Mouse (Mus musculus) left cerebral cortex, postnatal 10 days (tissue): ENCODE results near the gene Twsg1. TPM values are rescaled to one million over a fixed set of nuclear protein-coding genes. Genes with fewer than 3 reads are reported as not detected.

ENCODE experiments used
- DNase-seq, 2 experiments: peaks; one replicate each; pipeline ENCODE4 v3.0.0; 2021 to 2022; ENCODE audit warnings: low spot score in 2 of 2, mixed read lengths in 1 of 2; ENCODE audit errors: extremely low spot score in 1 of 2
- intact Hi-C: fragments of 180-260 bp; cut with DNase I; formaldehyde crosslinking; loops from one replicate; pipeline ENCODE4 v1.15.1; 2025
- total RNA-seq, 2 experiments: library from RNA; stranded (reverse); gene quantifications; 2 replicates each; pipeline ENCODE4 v1.2.3; 2021

The Twsg1 gene
- total RNA-seq, 2 experiments from 2014 or later, result 25.6 to 27.4 TPM

GRCm38 (mm10) chr17:65905241-65905640 lies 45.8 kb downstream of the Twsg1 start:
- intact Hi-C loops, result no loop called here
- DNase-seq, result no peak

GRCm38 (mm10) chr17:65903826-65904225 lies 47.2 kb downstream of the Twsg1 start:
- intact Hi-C loops, result no loop called here
- DNase-seq, result no peak

- intact Hi-C loops, result no loop called here
- DNase-seq, result no peak
Observed at GRCm38 (mm10) chr17:65903011-65903410, 48.0 kb downstream of the Twsg1 start.

GRCm38 (mm10) chr17:65902281-65902680 lies 48.7 kb downstream of the Twsg1 start:
- DNase-seq, result no peak
- intact Hi-C loops, result no loop called here

- no peak for DNase-seq
- intact Hi-C loops, result no loop called here
Observed at GRCm38 (mm10) chr17:65896016-65896415, 55.0 kb downstream of the Twsg1 start.

GRCm38 (mm10) chr17:65889476-65889875 lies 61.5 kb downstream of the Twsg1 start:
- no peak for DNase-seq
- intact Hi-C loops, result loop anchor here (5.0 kb wide), 1 partner anchor 58 kb away; no protein-coding TSS in a partner anchor

GRCm38 (mm10) chr17:65886571-65886970 lies 64.5 kb downstream of the Twsg1 start:
- intact Hi-C loops, result loop anchor here (5.0 kb wide), 1 partner anchor 61 kb away; no protein-coding TSS in a partner anchor

GRCm38 (mm10) chr17:65885697-65886529 lies 65.1 kb downstream of the Twsg1 start, which contains the start of gene Ralbp1:
TSS of gene Ralbp1 (minus strand) at chr17:65885798.
- peak in 1 of 2 experiments; percentile 40 for DNase-seq
- intact Hi-C loops, result loop anchor here (5.0 kb wide), 1 partner anchor 61 kb away; no protein-coding TSS in a partner anchor

More at GRCm38 (mm10) chr17:65886571-65886970, 64.5 kb downstream of the Twsg1 start:
- DNase-seq, result no peak

GRCm38 (mm10) chr17:65885398-65885696 lies 65.7 kb downstream of the Twsg1 start:
- peak in 1 of 2 experiments; percentile 55 for DNase-seq
- intact Hi-C loops, result loop anchor here (5.0 kb wide), 1 partner anchor 62 kb away; no protein-coding TSS in a partner anchor

- peak; percentile 99 for DNase-seq
- intact Hi-C loops, result loop anchor here (5.0 kb wide), 1 partner anchor 62 kb away; no protein-coding TSS in a partner anchor
Observed at GRCm38 (mm10) chr17:65884691-65885397, 66.2 kb downstream of the Twsg1 start.

- peak in 1 of 2 experiments; percentile 15 for DNase-seq
- intact Hi-C loops, result no loop called here
Observed at GRCm38 (mm10) chr17:65884061-65884669, 66.9 kb downstream of the Twsg1 start.

- intact Hi-C loops, result no loop called here
- no peak for DNase-seq
Observed at GRCm38 (mm10) chr17:65877026-65877425, 74.0 kb downstream of the Twsg1 start.

GRCm38 (mm10) chr17:65873834-65874233 lies 77.2 kb downstream of the Twsg1 start:
- intact Hi-C loops, result loop anchor here (5.0 kb wide), 1 partner anchor 78 kb away; the partner anchor contains the start of gene Twsg1
- no peak for DNase-seq

- DNase-seq, result no peak
- intact Hi-C loops, result loop anchor here (5.0 kb wide), 1 partner anchor 79 kb away; the partner anchor contains the start of gene Twsg1
Observed at GRCm38 (mm10) chr17:65873156-65873555, 77.9 kb downstream of the Twsg1 start.

GRCm38 (mm10) chr17:65872652-65873051 lies 78.4 kb downstream of the Twsg1 start:
- intact Hi-C loops, result loop anchor here (5.0 kb wide), 1 partner anchor 80 kb away; the partner anchor contains the start of gene Twsg1
- DNase-seq, result peak in 1 of 2 experiments; percentile 55

- intact Hi-C loops, result loop anchor here (5.0 kb wide), 1 partner anchor 80 kb away; the partner anchor contains the start of gene Twsg1
- DNase-seq, result no peak
Observed at GRCm38 (mm10) chr17:65872051-65872450, 79.0 kb downstream of the Twsg1 start.
